Mouse (Mus musculus) adrenal gland, adult 2 months (tissue): ENCODE results near the gene Ahdc1. TPM values are rescaled to one million over a fixed set of nuclear protein-coding genes. Genes with fewer than 3 reads are reported as not detected.

Experiments used
- DNase-seq: peaks from one replicate; pipeline ENCODE4 v3.0.0; 2021
- polyA plus RNA-seq: library from polyadenylated mRNA; depleted of rRNA; stranded (reverse); fragments of >200 nt; gene quantifications from 2 replicates; pipeline ENCODE4 v1.2.3, GENCODE M21; 2012
- total RNA-seq, 2 experiments: library from RNA; stranded (reverse); gene quantifications; 2 replicates each; pipeline ENCODE4 v1.2.3; 2021

Ahdc1 gene
- total and polyA plus RNA-seq, 3 experiments: 64.3 to 88.7 (median 88.3) TPM

DNA sequence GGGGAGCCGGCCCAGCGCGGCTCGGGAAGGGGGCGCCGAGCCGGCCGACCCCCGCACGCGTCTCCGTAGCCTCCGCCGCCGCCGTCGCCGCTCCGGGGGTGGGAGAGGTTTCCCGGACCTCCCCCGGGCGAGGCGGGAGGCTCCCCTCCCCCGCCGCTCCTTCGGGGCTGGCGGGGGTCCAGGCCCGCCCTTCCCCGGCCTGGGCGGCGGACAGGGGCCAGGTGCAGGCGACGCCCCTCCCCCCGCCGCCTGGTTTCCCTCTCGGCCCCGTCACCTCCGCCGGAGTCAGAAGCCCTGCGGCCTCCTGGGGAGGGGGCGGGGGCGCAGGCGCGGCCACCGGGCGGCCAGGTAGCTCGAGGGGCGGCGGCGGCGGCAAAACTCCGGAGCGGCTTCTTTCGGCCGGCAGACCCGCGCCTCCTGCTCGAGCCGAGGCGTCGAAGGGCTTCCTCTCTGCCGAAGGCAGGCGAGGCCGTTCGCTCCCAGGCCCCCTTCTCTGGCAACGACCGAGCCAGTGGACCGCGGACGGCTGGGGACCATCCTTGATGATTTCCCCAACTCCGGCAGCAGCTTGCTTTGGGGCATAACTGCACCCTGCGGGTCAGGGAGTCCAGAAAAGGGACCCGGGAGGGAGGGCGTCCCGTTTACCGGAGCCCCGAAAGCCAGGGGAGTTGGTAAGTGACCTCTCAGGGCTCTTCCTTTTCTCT, 28.2 kb downstream of the Ahdc1 start:
- peak; percentile 85 for DNase-seq

DNA sequence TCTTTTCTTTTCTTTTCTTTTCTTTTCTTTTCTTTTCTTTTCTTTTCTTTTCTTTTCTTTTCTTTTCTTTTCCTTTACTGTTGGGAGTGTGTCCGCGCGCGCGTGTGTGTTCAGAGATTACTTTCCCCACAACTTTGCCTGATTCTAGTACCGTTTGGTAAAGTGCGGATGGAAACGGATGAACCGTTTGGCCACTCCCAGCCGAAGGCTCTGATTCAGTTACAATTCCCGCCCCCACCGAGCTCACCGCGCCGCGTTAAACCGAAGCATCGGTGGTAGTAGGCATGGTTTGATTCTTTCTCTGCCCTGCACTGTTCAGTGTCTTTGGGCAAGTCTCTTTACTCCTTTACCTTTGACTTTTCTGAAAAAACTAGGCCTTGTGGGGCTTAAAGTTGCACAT, 28.8 kb downstream of the Ahdc1 start:
- DNase-seq: peak; percentile 53

DNA sequence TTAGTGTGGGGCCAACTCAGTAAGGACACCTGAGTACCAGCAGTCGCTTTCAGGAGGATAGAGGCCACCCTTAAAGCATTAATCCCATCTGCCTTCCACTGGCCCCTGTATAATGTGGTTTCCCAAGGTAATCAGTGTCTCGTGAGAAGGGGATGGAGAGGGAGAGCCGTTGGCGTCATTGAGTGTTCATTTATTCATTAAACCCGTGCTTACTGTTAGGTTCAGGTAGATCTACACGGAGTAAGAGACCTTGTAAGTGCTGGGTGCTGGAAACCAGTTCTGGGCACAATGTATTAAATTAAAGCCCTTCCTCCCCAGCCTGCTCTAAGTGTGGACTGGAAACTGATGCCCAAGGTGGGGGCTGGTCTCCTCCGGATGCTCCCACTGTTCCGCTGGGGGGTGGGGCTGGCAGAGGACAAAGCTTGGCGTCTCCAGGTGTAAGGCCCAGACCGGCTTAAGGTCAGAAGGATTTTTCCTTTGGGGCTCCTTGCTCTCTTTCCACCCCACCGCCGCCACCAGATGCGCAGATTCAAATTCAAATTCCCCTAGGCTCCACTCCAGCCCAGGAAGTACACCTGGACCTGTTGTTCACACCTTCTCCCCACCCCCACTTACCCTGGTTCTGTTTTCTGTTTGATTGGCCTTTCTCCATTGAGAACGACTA, 29.3 kb downstream of the Ahdc1 start:
- no peak for DNase-seq

DNA sequence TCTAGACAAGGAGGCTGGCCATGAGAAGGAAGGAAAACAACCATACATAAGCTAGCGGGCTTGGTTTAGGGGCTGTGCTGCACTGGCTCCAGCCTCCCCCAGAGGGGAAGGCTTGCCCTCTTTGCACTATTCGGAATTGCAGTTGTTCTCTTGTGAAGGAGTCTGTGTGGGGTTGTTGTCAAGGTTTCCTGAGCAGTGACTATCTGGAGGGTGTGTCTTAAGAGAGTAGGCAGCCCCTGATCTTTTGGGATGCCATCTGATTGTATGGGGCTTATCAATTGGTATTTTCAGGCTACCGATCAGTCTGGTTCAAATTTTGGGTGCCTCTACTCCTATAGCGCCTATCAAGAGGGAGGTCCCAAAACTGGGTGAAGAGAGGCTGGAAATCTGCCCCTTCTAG, 31.2 kb downstream of the Ahdc1 start:
- DNase-seq: no peak

DNA sequence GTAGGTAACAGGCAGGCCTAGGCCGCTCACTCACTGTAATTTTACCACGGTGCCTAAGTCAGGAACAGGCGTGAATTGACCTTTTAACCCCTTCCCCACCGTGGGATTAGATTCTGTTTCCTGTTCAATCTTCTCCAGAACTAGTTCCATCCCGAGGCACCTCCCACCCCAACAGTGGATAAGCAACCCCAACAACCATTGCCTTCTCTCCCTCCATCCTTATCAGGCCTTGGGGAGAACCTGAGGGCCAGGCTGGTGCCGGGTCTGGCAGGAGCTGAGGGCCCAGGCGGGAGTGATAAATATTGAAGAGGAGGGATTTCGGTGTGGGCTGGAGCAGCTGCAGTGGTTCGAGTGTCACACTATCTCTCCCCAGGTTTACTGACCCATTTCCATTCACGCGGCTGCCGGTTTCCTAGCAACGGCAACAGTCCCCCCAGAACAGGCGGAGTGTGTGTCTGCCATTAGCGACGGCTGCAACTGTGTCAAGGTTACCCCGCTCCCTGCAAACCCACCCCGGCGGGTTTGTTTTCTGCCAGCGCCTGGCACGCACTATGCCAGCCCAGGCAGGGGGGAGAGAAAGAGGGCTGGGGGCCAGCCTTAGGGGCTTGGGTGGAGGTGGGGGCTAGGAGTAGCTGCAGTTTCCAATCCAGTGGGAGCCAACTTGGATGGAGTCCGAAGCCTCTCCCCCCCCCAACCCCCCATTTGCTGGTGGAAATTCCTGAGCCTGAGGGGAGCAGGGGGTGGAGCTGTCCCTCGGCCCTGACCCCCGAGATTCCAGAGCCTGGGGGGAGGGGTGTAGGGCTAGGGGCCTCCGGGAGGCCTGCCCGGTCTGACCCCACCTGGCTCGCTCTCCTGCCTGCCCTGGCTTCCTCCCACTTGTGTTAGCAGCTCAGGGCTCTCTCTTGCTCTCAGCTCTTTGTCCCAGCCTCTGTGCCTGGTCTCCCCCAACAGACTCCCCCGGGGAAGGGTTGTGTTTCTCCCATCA, 31.9 kb downstream of the Ahdc1 start:
- DNase-seq: peak; percentile 84

DNA sequence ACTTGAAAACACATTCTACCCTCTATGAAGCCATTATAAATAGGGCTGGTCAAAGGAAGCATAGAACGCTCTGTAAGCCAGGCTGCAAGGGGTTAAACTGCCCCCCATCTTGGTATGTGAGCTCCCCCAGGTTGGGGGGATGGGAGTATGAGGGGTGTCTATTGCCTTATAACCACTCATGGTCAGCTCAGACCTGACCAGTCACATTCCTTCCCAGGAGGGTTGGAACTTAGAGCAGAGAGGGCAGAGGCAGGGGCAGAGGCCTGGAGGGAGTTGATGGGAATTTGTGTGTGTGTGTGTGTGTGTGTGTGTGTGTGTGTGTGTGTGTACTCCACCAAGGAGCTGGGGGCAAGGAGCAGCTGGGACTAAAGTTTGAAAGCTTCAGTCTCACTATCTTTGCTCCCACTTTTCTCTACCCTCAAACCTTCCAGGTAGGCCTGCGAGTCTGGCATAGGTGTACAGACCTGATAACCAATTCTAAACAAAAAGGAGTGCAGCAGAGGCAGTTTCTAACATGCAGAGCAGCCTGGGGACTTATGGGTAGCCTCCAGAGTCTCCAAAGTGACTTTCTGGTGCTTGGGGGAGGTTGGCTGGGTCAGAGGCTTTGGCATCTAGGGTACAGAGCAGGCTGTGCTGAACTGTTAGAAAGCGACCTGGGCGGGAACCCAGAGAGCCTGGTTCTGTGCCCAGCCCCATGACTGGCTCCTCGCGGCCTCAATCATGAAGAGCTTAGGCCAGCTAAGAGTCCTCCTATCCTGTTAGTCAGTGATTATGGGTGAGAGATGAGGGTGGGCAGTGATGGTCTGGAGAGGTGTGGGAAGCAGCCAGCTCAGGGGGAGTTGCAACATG, 33.0 kb downstream of the Ahdc1 start:
- peak; percentile 84 for DNase-seq

DNA sequence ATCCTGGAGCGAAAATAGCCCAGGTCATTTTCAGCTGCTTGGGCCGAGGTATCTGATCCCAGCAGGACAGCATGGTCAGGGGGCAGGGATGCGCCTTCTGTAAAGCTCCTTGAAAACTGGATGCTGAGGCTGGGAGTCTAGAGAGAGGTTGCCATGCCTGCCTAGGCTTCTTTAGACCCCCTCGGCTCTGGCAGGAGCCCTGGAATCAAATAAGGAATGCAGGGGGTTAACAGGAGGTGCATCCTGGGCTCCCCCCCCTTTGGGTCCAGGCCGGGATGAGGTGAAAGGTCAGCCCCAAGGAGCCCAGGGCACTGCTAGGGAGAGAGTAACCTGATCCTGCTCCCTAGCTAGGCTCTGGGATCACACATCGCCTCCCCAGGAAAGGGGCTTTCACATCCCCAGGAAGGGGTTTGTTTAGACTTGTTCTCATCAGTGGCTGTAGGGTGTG, 33.6 kb downstream of the Ahdc1 start:
- no peak for DNase-seq

DNA sequence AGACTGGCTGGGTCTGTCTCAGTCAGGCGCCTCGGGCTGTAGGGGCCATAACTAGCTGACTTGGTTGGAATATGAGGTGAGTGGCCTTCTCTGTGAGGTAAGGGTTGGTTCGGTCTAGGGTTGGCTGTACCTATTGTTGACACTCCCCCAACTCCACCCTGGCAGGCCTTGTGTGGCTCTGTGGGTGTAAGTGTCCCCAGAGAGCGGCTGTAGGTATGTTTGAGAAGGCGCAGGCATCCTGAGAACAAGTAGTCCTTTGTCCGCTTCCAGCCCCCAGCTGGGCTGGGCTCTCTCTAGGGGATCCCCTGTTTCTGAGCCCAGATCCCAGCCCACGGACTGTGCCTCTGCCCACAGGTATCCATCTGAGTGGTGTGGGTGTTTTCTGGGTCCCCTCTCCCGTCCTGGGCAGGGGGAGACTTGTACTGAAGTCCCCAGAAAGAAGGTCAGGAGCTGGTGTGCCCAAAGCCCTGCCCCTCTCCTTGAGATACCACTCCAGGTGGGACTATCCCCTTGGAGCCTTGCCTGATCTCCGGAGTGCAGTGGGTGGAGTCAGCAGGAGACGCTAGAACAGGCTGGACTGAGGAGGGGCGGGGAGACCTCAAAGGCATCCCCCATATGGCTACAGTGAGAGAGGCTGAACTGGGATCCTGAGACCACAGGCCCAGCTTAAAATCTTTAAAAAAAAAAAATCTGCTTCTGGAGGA, 34.9 kb downstream of the Ahdc1 start:
- DNase-seq: no peak

DNA sequence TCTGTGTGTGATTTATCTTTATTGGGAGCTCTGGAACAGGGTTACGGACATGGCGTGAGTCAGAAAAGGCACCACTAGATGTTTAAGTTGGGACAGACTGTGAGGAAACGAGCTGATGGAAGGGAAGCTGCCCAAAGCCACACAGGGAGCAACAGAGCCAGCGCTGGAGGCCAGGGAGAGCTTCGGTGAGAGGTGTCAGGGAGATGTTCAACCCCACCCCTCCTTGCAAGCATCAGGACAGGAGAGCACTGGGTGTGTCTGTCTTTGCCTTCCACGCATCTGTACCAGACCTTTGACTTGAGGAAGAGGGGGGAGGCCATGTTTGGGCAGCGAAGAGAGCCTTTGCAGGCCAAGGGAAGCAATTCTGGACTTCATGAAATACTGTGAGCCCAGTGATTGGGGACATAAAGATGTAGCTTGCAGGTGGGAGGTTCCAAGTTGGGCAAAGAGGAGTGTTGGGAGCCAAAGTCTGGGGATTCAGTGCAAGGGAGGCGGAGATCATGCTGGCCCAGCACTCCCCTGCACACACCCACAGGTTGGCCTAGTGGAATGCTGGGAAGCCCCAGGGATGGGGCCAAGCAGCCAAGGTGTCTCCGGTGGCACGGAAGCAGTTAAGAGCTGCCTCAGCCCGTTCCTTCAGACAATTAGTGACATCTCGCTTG, 35.8 kb downstream of the Ahdc1 start:
- DNase-seq: no peak

DNA sequence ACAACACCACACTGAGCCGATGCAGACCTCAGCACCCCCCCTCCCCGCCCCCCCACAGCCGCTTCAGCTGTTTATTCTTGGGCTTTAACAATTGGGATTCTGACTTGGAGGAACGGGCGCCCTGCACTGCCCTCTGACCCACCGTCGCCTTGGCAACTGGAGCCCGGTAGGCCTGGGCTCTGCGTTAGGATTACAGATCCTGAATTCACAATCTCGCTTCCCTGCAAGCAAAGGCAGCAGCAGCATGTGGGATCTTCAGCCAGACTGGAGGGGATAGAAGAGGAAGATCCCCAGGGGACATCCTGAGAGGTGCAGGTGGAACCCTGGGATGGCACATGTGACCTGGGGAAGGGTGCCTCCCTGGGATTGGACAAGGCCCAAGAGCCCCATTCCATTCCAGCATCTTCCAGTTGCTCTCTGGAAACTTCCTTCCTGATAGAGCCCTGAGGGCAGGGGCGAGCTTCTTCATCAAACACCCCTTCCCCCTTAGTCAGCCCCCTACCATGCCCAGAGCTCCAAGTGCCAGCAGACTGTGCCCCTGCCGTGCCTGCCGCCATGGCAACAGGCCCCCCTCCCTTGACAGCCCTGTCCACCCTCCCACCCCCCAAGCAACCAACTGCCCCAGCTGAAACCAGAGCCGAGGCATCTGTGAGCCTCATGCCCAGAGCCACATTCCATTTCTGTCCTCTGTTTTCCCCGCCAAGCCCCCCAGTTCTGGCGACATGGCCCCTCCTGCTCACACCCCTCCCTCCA, 36.5 kb downstream of the Ahdc1 start:
- no peak for DNase-seq

DNA sequence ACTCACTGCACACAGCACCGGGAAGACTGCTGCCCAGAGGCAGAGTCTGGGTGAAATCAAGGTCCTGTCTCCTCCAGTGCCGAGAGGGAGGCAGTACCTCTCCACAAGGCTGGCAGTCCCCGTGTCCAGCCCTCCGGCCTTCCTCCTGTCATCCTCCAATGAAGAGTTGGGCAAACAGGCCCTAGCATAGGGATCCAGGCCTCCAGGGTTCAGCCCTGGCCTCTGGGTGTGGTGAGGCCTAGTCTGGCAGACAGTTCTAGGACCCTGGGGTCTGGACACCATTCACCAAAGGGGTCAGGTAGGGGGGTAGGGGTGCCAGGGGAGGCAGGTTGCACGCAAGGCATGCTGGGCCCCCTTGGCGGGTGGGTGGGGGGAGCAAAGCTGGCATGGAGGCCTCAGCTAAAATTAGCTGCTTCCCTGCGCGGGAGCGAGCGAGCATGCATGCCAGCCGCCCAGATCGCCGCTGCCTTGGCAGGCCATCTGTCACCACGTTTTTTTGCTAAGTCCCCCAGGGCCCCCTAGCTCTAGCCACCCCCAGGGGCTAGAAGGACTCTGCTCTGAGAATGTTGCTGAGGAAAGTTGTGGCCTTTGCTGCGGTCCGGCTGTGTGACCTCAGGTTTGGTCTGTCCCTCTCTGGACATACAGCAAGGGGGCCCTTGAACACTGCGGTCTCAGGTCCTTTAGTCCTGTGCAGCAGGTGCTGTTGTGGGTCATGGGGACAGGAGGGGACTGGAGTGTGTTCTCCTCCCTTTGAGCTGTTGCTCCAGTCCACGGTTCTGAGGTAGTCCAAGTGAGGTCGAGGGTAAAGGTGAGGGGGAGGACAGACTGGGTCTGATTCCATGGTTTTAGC, 38.2 kb downstream of the Ahdc1 start:
- DNase-seq: peak; percentile 66

DNA sequence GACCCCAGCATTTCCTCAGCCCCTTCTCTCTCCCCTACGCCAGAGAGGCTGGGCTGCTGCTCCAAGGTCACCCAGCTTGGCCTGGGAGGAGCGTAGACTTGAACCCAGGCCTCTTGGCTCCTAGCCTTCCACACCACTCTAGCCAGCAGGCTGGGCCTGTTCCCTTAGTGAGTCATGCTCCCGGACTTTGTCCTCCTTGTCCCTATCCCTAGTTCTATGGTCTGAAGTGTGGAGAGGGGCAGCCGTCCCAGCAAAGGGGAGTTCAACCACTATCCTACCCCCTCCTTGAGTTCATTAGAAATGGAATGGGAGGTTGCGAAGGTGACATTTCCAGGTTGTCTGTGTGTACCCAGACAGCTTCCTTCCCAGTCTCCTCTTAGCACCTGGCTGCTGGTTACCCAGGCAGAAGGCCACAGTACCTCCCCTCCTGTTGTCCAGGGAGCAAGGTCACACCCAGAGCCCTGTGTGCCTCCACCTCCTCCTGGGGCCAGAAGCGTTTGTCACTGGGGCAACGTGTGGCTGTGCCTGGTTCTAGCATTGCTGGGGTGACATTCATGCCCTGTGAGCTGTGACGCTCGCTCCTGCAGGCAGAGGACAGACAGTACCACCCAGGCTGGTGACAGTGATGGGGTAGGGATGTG, 39.3 kb downstream of the Ahdc1 start:
- peak; percentile 80 for DNase-seq

DNA sequence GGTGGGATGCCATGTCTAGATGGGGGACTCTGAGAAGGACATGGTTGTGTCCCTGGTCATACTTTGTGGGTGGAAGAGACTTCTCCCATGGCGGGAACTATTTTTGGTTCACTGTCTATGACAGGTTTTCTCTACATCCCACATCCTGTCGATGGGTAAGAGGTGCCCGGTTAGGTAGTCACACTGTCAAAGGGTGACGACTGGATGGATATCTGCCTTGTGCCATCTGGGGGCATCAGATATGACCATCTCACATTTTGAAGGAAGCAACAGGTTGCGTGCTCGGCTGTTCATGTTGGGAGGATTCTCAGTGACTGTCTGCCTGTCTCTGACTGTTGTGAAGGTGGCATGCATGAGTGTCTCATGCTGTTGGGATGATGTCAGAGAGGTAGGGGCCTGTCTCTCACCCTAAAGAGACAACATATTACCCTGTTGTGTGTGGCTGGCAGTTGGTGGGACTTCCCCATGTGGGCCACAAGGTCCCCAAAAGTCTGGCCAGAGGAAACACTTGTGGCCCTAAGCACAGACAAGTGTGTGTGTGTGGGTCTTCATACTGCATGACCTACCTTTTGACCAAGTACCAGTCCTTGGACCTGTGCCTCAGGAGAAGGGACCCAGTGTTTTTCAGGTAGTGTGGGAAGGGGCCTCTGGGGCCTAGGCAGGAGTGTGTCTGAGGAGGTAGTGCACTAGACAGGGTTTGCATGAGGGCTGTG, 39.9 kb downstream of the Ahdc1 start:
- no peak for DNase-seq

DNA sequence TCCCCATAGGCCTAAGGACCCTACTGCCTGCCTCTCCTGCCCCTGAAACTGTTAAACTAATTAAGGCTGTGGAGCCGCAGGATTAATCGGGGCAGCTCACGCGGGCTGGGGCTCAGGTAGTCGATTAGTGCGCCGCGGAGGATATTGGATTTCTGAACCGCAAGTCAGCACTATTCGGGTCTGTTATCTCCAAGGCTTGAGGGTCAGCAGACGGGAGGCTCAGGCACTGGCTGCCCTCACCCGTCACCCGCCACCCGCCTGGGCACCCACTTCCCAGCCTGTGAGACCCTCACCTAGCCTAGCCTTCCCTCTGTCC, 40.4 kb downstream of the Ahdc1 start:
- DNase-seq: no peak

DNA sequence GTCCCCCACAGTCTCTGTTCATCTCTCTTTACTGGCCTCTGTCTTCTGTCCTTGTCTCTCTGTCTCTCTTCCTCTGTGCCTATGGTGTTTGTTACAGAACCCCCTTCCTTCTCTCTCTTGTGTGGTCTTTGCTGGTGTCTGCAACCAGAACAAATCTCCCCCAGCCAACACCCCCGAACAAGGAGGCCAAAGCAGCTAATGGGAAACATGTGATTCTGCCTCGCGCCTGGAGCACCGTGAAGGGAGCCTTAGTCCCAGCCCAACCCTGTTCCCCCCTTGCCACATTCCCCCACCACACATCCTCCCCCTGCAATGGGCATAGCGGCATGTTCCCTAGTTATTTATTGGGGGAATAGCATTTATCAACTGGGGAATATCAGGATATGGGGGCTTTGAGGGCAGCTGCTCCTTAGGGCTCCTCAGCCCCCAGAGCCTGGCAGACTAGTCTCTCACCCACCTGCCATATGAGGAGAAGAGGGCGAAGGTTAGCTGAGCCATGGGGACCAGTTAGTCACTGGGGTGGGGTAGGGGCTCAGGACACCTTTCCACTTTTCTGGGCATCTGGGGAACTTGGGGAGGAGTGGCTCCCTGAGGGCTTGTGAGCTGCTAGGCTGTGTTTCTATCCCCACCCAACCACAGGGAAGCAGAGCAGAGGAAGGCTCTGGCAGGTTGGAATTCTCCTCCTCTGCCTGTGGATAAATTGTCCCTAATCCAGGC, 41.1 kb downstream of the Ahdc1 start:
- DNase-seq: no peak

DNA sequence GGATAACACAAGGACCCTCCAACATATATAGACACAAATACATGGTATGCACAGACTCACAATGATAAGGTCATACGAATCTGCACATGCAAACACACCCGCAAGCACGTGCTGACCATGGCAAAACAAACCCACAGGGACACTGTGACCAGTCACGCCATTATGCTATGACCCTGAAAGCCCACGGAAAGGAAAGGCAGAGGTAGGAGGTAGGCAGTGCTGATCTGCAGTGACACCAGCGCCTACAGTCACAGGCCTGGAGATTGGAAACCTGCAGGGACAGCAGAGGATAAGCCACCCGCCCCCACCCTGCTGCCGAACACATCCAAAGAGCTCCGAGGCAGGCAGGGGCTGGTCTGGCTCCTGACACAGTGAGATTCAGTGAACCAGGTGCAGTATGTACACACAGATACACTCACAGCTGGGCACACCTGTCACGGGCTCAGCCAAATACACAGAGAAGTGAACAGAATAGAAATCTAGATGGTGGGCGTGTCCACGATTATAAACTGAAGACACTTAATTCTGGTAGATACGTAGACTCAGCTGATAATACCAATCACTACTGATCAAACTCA, 42.0 kb downstream of the Ahdc1 start:
- DNase-seq: no peak

DNA sequence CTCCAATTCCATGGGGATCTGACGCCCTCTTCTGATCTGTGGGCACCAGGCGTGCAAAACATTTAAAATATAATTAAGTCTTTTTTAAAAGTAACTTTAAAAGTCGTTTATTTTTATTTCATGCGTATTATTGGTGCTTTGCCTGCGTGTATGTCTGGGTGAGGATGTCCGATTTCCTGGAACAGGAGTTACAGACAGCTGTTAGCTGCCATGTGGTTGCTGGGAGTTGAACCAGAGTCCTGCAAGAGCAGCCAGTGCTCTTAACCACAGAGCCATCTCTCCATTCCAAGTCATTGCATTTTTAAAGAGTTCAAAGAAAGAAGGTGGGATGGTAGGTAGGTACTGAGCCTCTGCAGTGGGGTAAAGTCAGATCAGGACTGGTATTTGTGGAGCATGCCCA, 43.5 kb downstream of the Ahdc1 start:
- no peak for DNase-seq
